Mouse (Mus musculus): ENCODE data around the gene Vamp2. TPM values are rescaled to one million over a fixed set of nuclear protein-coding genes. Genes with fewer than 3 reads are reported as not detected.

Vamp2 gene
- polyA plus RNA-seq, 1 experiment from 2014 or later, result 91.1 TPM

GRCm38 (mm10) chr11:69120221-69121000, 32.1 kb downstream of the Vamp2 start, which contains the start of gene Hes7:
Hes7 (plus strand) TSS chr11:69120404.
- H3K9ac ChIP-seq (ENCODE audit: low read length), result peak within 1 kb of the TSS; percentile 81
- H3K4me3 ChIP-seq (ENCODE audit: low read length), result peak within 1 kb of the TSS; percentile 72
- H3K36me3 ChIP-seq (ENCODE audit: control insufficient read depth, insufficient read depth), result no peaks in the 10 kb centered on the region
- no peak for ATAC-seq (replicated peaks; ENCODE audit: extremely low read depth, insufficient read depth, low FRiP score)
- H3K27me3 ChIP-seq (ENCODE audit: control insufficient read depth, insufficient read depth, low read length), result no peaks in the 10 kb centered on the region
- H3K27ac ChIP-seq (ENCODE audit: low read length), result no peak within 1 kb of the TSS; the same call in 1 of the 2 replicates
- 3% methylated on average over 27 of the region's 27 CpGs for WGBS
- peaks cover 28% of the 10 kb centered on the region for H3K4me1 ChIP-seq (ENCODE audit: control insufficient read depth, insufficient read depth, low read length)
- no peaks in the 10 kb centered on the region for H3K9me3 ChIP-seq (replicated peaks; ENCODE audit: control insufficient read depth, low read length)
- H3K4me2 ChIP-seq (ENCODE audit: low read depth, low read length), result peak within 1 kb of the TSS; percentile 83

DNA sequence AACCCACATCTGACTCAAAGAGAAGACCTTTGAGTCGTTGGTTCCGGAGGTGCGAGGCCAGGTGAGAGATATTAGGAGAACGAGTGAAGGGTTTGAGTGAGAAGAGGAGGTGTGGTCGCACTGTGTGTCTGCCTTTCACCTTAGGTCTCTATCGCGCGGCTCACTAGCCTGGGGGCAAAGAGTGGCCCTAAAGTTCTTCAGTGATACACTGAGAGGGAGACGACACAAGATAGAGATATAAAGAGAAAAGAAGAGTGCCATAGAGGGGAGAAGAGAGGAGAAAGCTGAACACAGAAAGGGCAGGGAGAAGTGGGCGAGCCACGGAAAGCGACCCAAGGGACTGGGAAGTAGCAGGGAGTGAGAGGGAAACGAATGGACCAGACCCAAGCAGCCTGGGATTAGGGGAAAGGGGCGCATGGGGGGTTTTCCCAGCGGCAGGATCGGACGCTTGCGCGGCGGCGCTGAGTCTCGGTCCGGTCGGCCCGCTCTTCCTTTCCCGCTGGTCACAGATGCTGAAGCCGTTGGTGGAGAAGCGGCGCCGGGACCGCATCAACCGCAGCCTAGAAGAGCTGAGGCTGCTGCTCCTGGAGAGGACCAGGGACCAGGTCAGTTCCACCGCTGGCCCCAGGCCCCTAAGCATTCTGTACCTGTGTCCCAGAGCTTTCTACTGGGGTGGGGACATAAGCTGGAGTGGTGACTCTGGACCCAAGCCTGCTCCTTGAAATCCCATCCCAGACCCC, 32.9 kb downstream of the Vamp2 start:
- Histone ChIP-seq H3K4me2 (ENCODE audit: low read depth, low read length) (peak overlapping the region; percentile 83), H3K36me3 (ENCODE audit: control insufficient read depth, insufficient read depth) (no peaks in the 10 kb centered on the region), H3K4me1 (ENCODE audit: control insufficient read depth, insufficient read depth, low read length) (peaks cover 35% of the 10 kb centered on the region), H3K27me3 (ENCODE audit: control insufficient read depth, insufficient read depth, low read length) (no peaks in the 10 kb centered on the region), H3K27ac (ENCODE audit: low read length) (peak overlapping the region; percentile 93), H3K9ac (ENCODE audit: low read length) (peak overlapping the region; percentile 81), H3K4me3 (ENCODE audit: low read length) (peak overlapping the region; percentile 72), H3K9me3 (replicated peaks; ENCODE audit: control insufficient read depth, low read length) (no peaks in the 10 kb centered on the region)
- 2% methylated on average over 33 of the region's 33 CpGs for WGBS
- no peak for ATAC-seq (replicated peaks; ENCODE audit: extremely low read depth, insufficient read depth, low FRiP score)

DNA sequence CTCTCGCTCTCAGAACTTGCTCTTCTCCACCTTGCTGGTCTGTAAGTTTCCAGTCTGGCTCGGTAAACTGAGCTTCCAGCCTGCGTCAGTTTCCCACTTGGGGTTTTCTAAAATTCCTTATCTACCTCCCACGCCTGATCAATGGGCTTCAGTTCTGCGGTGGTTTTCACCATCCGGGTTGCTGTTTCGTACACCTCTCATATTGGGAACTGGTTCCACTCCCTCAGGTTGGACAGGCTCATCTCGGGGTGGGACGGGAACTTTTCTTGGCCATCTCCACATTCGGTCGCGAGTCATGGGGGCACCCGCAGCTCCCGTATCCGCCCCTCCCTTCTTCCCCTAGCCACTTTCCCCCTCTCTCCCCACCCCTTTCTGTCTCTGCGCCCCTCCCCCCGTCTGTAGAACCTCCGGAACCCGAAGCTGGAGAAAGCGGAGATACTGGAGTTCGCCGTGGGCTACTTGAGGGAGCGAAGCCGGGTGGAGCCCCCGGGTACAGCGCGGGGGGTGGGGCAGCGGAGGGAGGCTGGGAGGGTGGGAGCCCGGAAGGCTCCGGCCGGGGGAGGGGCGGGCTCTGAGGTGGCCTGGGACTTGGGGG, 33.5 kb downstream of the Vamp2 start:
- WGBS, result 1% methylated on average over 31 of the region's 32 CpGs
- H3K4me1 ChIP-seq (ENCODE audit: control insufficient read depth, insufficient read depth, low read length), result peaks cover 39% of the 10 kb centered on the region
- H3K4me2 ChIP-seq (ENCODE audit: low read depth, low read length), result peak overlapping the region; percentile 83
- peak overlapping the region; percentile 93 for H3K27ac ChIP-seq (ENCODE audit: low read length)
- H3K27me3 ChIP-seq (ENCODE audit: control insufficient read depth, insufficient read depth, low read length), result no peaks in the 10 kb centered on the region
- no peak for ATAC-seq (replicated peaks; ENCODE audit: extremely low read depth, insufficient read depth, low FRiP score)
- H3K36me3 ChIP-seq (ENCODE audit: control insufficient read depth, insufficient read depth), result no peaks in the 10 kb centered on the region
- peak overlapping the region; percentile 81 for H3K9ac ChIP-seq (ENCODE audit: low read length)
- no peaks in the 10 kb centered on the region for H3K9me3 ChIP-seq (replicated peaks; ENCODE audit: control insufficient read depth, low read length)
- H3K4me3 ChIP-seq (ENCODE audit: low read length), result peak overlapping the region; percentile 72

GRCm38 (mm10) chr11:69122336-69122951, 34.2 kb downstream of the Vamp2 start, which contains the start of gene 9130213A22Rik:
9130213A22Rik (minus strand) TSS chr11:69122589.
- H3K4me3 ChIP-seq (ENCODE audit: low read length), result peak within 1 kb of the TSS; percentile 72
- peak within 1 kb of the TSS; percentile 83 for H3K4me2 ChIP-seq (ENCODE audit: low read depth, low read length)
- peaks cover 36% of the 10 kb centered on the region for H3K4me1 ChIP-seq (ENCODE audit: control insufficient read depth, insufficient read depth, low read length)
- H3K36me3 ChIP-seq (ENCODE audit: control insufficient read depth, insufficient read depth), result no peaks in the 10 kb centered on the region
- H3K27ac ChIP-seq (ENCODE audit: low read length), result peak within 1 kb of the TSS; percentile 93
- under 1% methylated on average over 62 of the region's 66 CpGs for WGBS
- H3K9ac ChIP-seq (ENCODE audit: low read length), result peak within 1 kb of the TSS; percentile 81
- peak; percentile 77 for ATAC-seq (replicated peaks; ENCODE audit: extremely low read depth, insufficient read depth, low FRiP score)
- H3K9me3 ChIP-seq (replicated peaks; ENCODE audit: control insufficient read depth, low read length), result no peaks in the 10 kb centered on the region
- H3K27me3 ChIP-seq (ENCODE audit: control insufficient read depth, insufficient read depth, low read length), result no peaks in the 10 kb centered on the region

GRCm38 (mm10) chr11:69123056-69123692, 34.9 kb downstream of the Vamp2 start:
- Histone ChIP-seq H3K9me3 (replicated peaks; ENCODE audit: control insufficient read depth, low read length) (no peaks in the 10 kb centered on the region), H3K4me3 (ENCODE audit: low read length) (peak overlapping the region; percentile 72), H3K36me3 (ENCODE audit: control insufficient read depth, insufficient read depth) (no peaks in the 10 kb centered on the region), H3K4me1 (ENCODE audit: control insufficient read depth, insufficient read depth, low read length) (peaks cover 35% of the 10 kb centered on the region), H3K4me2 (ENCODE audit: low read depth, low read length) (peak overlapping the region; percentile 83), H3K9ac (ENCODE audit: low read length) (peak overlapping the region; percentile 81), H3K27me3 (ENCODE audit: control insufficient read depth, insufficient read depth, low read length) (no peaks in the 10 kb centered on the region), H3K27ac (ENCODE audit: low read length) (peak overlapping the region; percentile 93)
- WGBS, result under 1% methylated on average over 29 of the region's 29 CpGs
- peak; percentile 0; the same call in 1 of the 2 replicates for ATAC-seq (replicated peaks; ENCODE audit: extremely low read depth, insufficient read depth, low FRiP score)

DNA sequence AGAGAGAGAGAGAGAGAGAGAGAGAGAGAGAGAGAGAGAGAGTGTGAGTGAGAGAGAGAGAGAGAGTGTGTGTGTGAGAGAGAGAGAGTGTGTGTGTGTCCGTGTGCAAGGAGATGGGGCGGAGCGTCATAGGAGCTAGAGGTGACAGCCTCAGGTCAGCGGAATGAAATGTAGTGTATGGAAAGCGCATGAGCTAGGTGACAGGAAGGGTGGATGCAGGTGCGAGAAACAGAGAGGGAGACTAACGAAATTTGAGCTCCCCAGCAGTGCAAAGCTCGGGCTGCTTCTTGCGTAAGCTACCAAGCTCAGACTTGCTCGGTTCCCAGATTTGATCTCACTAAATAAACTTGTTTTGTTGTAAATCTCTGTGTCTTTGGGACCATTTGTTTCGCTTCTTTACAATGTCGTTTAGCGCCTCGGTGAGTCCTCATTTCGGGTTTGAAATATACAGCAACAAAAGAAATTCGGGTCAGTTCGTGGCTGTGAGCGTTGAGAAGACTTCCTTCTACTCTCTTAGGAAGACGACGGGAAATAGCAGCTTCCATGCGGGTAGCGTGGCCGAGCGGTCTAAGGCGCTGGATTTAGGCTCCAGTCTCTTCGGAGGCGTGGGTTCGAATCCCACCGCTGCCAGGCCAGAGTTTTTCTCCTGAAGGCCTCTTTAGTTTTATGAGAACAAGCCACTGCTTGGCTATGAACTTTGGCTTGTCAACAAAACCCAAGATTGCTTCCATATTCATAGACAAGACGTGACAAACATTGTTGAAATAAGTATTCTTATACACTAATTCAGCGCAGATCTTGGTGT, 35.6 kb downstream of the Vamp2 start:
- under 1% methylated on average over 31 of the region's 31 CpGs for WGBS
- Histone ChIP-seq H3K9me3 (replicated peaks; ENCODE audit: control insufficient read depth, low read length) (no peaks in the 10 kb centered on the region), H3K27ac (ENCODE audit: low read length) (peak overlapping the region; percentile 93), H3K4me2 (ENCODE audit: low read depth, low read length) (peak overlapping the region; percentile 83), H3K4me3 (ENCODE audit: low read length) (peak overlapping the region; percentile 72), H3K27me3 (ENCODE audit: control insufficient read depth, insufficient read depth, low read length) (no peaks in the 10 kb centered on the region), H3K9ac (ENCODE audit: low read length) (peak overlapping the region; percentile 78), H3K4me1 (ENCODE audit: control insufficient read depth, insufficient read depth, low read length) (peaks cover 34% of the 10 kb centered on the region), H3K36me3 (ENCODE audit: control insufficient read depth, insufficient read depth) (no peaks in the 10 kb centered on the region)
- peak; percentile 47 for ATAC-seq (replicated peaks; ENCODE audit: extremely low read depth, insufficient read depth, low FRiP score)

- peaks cover 29% of the 10 kb centered on the region for H3K4me1 ChIP-seq (ENCODE audit: control insufficient read depth, insufficient read depth, low read length)
- under 1% methylated on average over 3 of the region's 3 CpGs for WGBS
Measured at GRCm38 (mm10) chr11:69124498-69124847, 36.2 kb downstream of the Vamp2 start.

More at GRCm38 (mm10) chr11:69124498-69124847, 36.2 kb downstream of the Vamp2 start:
- no peaks in the 10 kb centered on the region for H3K9me3 ChIP-seq (replicated peaks; ENCODE audit: control insufficient read depth, low read length)
- H3K27ac ChIP-seq (ENCODE audit: low read length), result no peak overlapping the region
- H3K27me3 ChIP-seq (ENCODE audit: control insufficient read depth, insufficient read depth, low read length), result no peaks in the 10 kb centered on the region
- peak overlapping the region; percentile 83 for H3K4me2 ChIP-seq (ENCODE audit: low read depth, low read length)
- no peak overlapping the region for H3K9ac ChIP-seq (ENCODE audit: low read length)
- peak overlapping the region; percentile 72 for H3K4me3 ChIP-seq (ENCODE audit: low read length)
- ATAC-seq (replicated peaks; ENCODE audit: extremely low read depth, insufficient read depth, low FRiP score), result no peak; the same call in 1 of the 2 replicates
- no peaks in the 10 kb centered on the region for H3K36me3 ChIP-seq (ENCODE audit: control insufficient read depth, insufficient read depth)
